Mouse (Mus musculus) embryonic fibroblast, embryonic 13.5 days (primary cell): Measurements from ENCODE around the gene Nupr1l.

Source experiments
- CTCF ChIP-seq: IDR thresholded peaks from 2 replicates; pipeline ENCODE4 v1.5.1; 2011; ENCODE audit warnings: mild to moderate bottlenecking, control low read depth, low read length, moderate library complexity, borderline replicate concordance; ENCODE audit not compliant: insufficient read depth
- POLR2A ChIP-seq: IDR thresholded peaks from 2 replicates; pipeline ENCODE4 v1.6.1; 2011; ENCODE audit warnings: low read depth, mild to moderate bottlenecking, control low read depth, low read length, moderate library complexity

DNA sequence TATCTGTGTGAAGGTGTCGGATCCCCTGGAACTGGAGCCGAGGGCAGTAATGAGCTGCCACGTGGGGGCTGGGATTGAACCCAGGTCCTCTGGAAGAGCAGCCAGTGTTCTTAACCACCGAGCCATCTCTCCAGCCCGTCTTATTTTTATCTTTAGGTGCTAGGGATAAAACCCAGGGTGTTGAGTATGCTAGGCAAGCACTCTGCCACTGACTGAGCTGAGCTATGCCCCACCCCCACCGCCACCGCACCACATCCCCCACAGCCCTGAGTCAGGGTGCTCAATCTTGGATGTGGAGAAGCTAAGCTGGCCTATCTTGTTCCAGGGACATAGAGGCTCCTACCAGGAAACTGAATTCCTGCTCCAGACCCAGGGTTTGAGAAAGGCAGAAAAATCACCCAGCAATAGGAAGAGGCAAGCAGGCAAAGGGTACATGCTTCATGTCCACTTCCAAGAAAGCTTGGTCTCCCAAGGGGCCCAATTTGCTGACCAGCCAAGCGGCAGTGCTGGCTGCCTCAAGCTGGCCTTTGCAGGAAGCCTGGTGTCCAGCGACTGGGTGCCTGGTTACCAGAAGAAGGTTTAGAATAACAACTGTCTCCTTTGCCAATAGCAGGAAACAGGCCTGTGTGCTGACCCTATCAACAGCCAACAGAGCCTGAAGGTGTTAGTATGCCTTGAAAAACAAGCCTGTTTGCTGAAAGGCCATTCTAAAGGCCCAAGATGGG is 30.4 kb upstream of the Nupr1l start:
- no peak for TF ChIP-seq POLR2A
- no peak for TF ChIP-seq CTCF
